Mouse (Mus musculus): ENCODE measurements at regions not wholly inside any gene's neighbourhood (a gene's known extent, or its start where the extent isn't known, plus 50 kb on each side); places are given as distances from the start of the nearest gene placed in this dataset.

- no peak overlapping the region for H3K4me3 ChIP-seq (ENCODE audit: insufficient read depth, low read length)
- no peaks in the 10 kb centered on the region for H3K4me1 ChIP-seq (ENCODE audit: control insufficient read depth, insufficient read depth, low read length)
- no peak overlapping the region for H3K27ac ChIP-seq (ENCODE audit: insufficient read depth, low read length)
- TF ChIP-seq POLR2A (IDR thresholded peaks at IDR 0.05; ENCODE audit: low read depth, low read length) (no peak), CTCF (IDR thresholded peaks at IDR 0.05; ENCODE audit: borderline replicate concordance, insufficient read depth, low read length) (no peak)
Measured at GRCm38 (mm10) chr8:6227901-6228300, 1122.8 kb upstream of the Slc10a2 start.

- Histone ChIP-seq H3K4me3 (ENCODE audit: insufficient read depth, low read length) (no peak overlapping the region), H3K4me1 (ENCODE audit: control insufficient read depth, insufficient read depth, low read length) (no peaks in the 10 kb centered on the region), H3K27ac (ENCODE audit: insufficient read depth, low read length) (no peak overlapping the region)
- TF ChIP-seq CTCF (IDR thresholded peaks at IDR 0.05; ENCODE audit: borderline replicate concordance, insufficient read depth, low read length), result no peak
- TF ChIP-seq POLR2A (IDR thresholded peaks at IDR 0.05; ENCODE audit: low read depth, low read length), result no peak
Measured at GRCm38 (mm10) chr8:6225194-6225593, 1120.0 kb upstream of the Slc10a2 start.

- Histone ChIP-seq H3K27ac (ENCODE audit: insufficient read depth, low read length) (no peak overlapping the region), H3K4me3 (ENCODE audit: insufficient read depth, low read length) (no peak overlapping the region), H3K4me1 (ENCODE audit: control insufficient read depth, insufficient read depth, low read length) (no peaks in the 10 kb centered on the region)
- TF ChIP-seq CTCF (IDR thresholded peaks at IDR 0.05; ENCODE audit: borderline replicate concordance, insufficient read depth, low read length), result no peak
- TF ChIP-seq POLR2A (IDR thresholded peaks at IDR 0.05; ENCODE audit: low read depth, low read length), result no peak
Measured at GRCm38 (mm10) chr8:6207617-6208349, 1102.6 kb upstream of the Slc10a2 start.

- no peak for TF ChIP-seq CTCF (IDR thresholded peaks at IDR 0.05; ENCODE audit: borderline replicate concordance, insufficient read depth, low read length)
- TF ChIP-seq POLR2A (IDR thresholded peaks at IDR 0.05; ENCODE audit: low read depth, low read length), result no peak
- no peak overlapping the region for H3K4me3 ChIP-seq (ENCODE audit: insufficient read depth, low read length)
- H3K27ac ChIP-seq (ENCODE audit: insufficient read depth, low read length), result no peak overlapping the region
- H3K4me1 ChIP-seq (ENCODE audit: control insufficient read depth, insufficient read depth, low read length), result no peaks in the 10 kb centered on the region
Measured at GRCm38 (mm10) chr8:6204051-6204745, 1099.0 kb upstream of the Slc10a2 start.

- Histone ChIP-seq H3K4me3 (ENCODE audit: insufficient read depth, low read length) (no peak overlapping the region), H3K27ac (ENCODE audit: insufficient read depth, low read length) (no peak overlapping the region), H3K4me1 (ENCODE audit: control insufficient read depth, insufficient read depth, low read length) (no peaks in the 10 kb centered on the region)
- no peak for TF ChIP-seq POLR2A (IDR thresholded peaks at IDR 0.05; ENCODE audit: low read depth, low read length)
- no peak for TF ChIP-seq CTCF (IDR thresholded peaks at IDR 0.05; ENCODE audit: borderline replicate concordance, insufficient read depth, low read length)
Measured at GRCm38 (mm10) chr8:6191431-6191830, 1086.3 kb upstream of the Slc10a2 start.

- Histone ChIP-seq H3K4me3 (ENCODE audit: insufficient read depth, low read length) (no peak overlapping the region), H3K4me1 (ENCODE audit: control insufficient read depth, insufficient read depth, low read length) (no peaks in the 10 kb centered on the region), H3K27ac (ENCODE audit: insufficient read depth, low read length) (no peak overlapping the region)
- no peak for TF ChIP-seq CTCF (IDR thresholded peaks at IDR 0.05; ENCODE audit: borderline replicate concordance, insufficient read depth, low read length)
- TF ChIP-seq POLR2A (IDR thresholded peaks at IDR 0.05; ENCODE audit: low read depth, low read length), result no peak
Measured at GRCm38 (mm10) chr8:6188422-6188821, 1083.3 kb upstream of the Slc10a2 start.

GRCm38 (mm10) chr8:6186561-6186960, 1081.4 kb upstream of the Slc10a2 start:
- Histone ChIP-seq H3K27ac (ENCODE audit: insufficient read depth, low read length) (no peak overlapping the region), H3K4me3 (ENCODE audit: insufficient read depth, low read length) (no peak overlapping the region), H3K4me1 (ENCODE audit: control insufficient read depth, insufficient read depth, low read length) (no peaks in the 10 kb centered on the region)
- no peak for TF ChIP-seq CTCF (IDR thresholded peaks at IDR 0.05; ENCODE audit: borderline replicate concordance, insufficient read depth, low read length)
- no peak for TF ChIP-seq POLR2A (IDR thresholded peaks at IDR 0.05; ENCODE audit: low read depth, low read length)

- Histone ChIP-seq H3K4me1 (ENCODE audit: control insufficient read depth, insufficient read depth, low read length) (no peaks in the 10 kb centered on the region), H3K4me3 (ENCODE audit: insufficient read depth, low read length) (no peak overlapping the region), H3K27ac (ENCODE audit: insufficient read depth, low read length) (no peak overlapping the region)
- TF ChIP-seq CTCF (IDR thresholded peaks at IDR 0.05; ENCODE audit: borderline replicate concordance, insufficient read depth, low read length), result no peak
- TF ChIP-seq POLR2A (IDR thresholded peaks at IDR 0.05; ENCODE audit: low read depth, low read length), result no peak
Measured at GRCm38 (mm10) chr8:6179602-6180001, 1074.5 kb upstream of the Slc10a2 start.

- no peak overlapping the region for H3K27ac ChIP-seq (ENCODE audit: insufficient read depth, low read length)
- no peak overlapping the region for H3K4me3 ChIP-seq (ENCODE audit: insufficient read depth, low read length)
- no peaks in the 10 kb centered on the region for H3K4me1 ChIP-seq (ENCODE audit: control insufficient read depth, insufficient read depth, low read length)
- no peak for TF ChIP-seq CTCF (IDR thresholded peaks at IDR 0.05; ENCODE audit: borderline replicate concordance, insufficient read depth, low read length)
- TF ChIP-seq POLR2A (IDR thresholded peaks at IDR 0.05; ENCODE audit: low read depth, low read length), result no peak
Measured at GRCm38 (mm10) chr8:6166433-6166832, 1061.3 kb upstream of the Slc10a2 start.

- H3K4me1 ChIP-seq (ENCODE audit: control insufficient read depth, insufficient read depth, low read length), result no peaks in the 10 kb centered on the region
- no peak overlapping the region for H3K4me3 ChIP-seq (ENCODE audit: insufficient read depth, low read length)
- no peak overlapping the region for H3K27ac ChIP-seq (ENCODE audit: insufficient read depth, low read length)
- TF ChIP-seq CTCF (IDR thresholded peaks at IDR 0.05; ENCODE audit: borderline replicate concordance, insufficient read depth, low read length) (no peak), POLR2A (IDR thresholded peaks at IDR 0.05; ENCODE audit: low read depth, low read length) (no peak)
Measured at GRCm38 (mm10) chr8:6165230-6165629, 1060.1 kb upstream of the Slc10a2 start.

Data from embryonic fibroblast, embryonic 13.5 days (primary cell).